Mouse (Mus musculus) stomach, embryonic 15.5 days (tissue): ENCODE data around the gene Cdc42bpa. TPM values are rescaled to one million over a fixed set of nuclear protein-coding genes. Genes with fewer than 3 reads are reported as not detected.
A peak's percentile ranks its signal among the peaks of the same experiment; 100 is the strongest.

Experiments
- ATAC-seq: fragments of 200-750 bp; cut with Nextera tagmentation; 2 replicates; pipeline ENCODE4 v1.8.0; 2017; ENCODE audit warnings: low read depth, moderate number of reproducible peaks, moderate TSS enrichment; ENCODE audit not compliant: insufficient read depth, low FRiP score
- H3K27ac ChIP-seq: fragments of 300-500 bp; sonication (generic); 2 replicates; pipeline ENCODE4 v1.5.1; 2015; ENCODE audit warnings: mild to moderate bottlenecking, inconsistent platforms
- H3K27me3 ChIP-seq: fragments of 300-500 bp; sonication (generic); replicated peaks from 2 replicates; pipeline ENCODE4 v1.6.1; 2015; ENCODE audit warnings: inconsistent platforms
- H3K36me3 ChIP-seq: fragments of 300-500 bp; sonication (generic); 2 replicates; pipeline ENCODE4 v1.6.1; 2015; ENCODE audit warnings: inconsistent platforms
- H3K4me1 ChIP-seq: fragments of 300-500 bp; sonication (generic); 2 replicates; pipeline ENCODE4 v1.6.1; 2015; ENCODE audit warnings: inconsistent platforms
- H3K4me2 ChIP-seq: fragments of 300-500 bp; sonication (generic); 2 replicates; pipeline ENCODE4 v1.6.1; 2015; ENCODE audit warnings: mild to moderate bottlenecking, inconsistent platforms
- H3K4me3 ChIP-seq: fragments of 300-500 bp; sonication (generic); replicated peaks from 2 replicates; pipeline ENCODE4 v1.5.1; 2015; ENCODE audit warnings: inconsistent platforms
- H3K9ac ChIP-seq: fragments of 300-500 bp; sonication (generic); 2 replicates; pipeline ENCODE4 v1.6.1; 2015; ENCODE audit warnings: inconsistent platforms
- H3K9me3 ChIP-seq: fragments of 300-500 bp; sonication (generic); 2 replicates; pipeline ENCODE4 v1.6.1; 2016; ENCODE audit warnings: inconsistent platforms
- WGBS: fragments of 180-500 bp; shearing (Covaris S2); methylation state at CpG from one replicate; pipeline ENCODE4 v1.1.7; 2015; 5-methylcytosine and 5-hydroxymethylcytosine counted together
- polyA plus RNA-seq: library from polyadenylated mRNA; unstranded; fragments of >200 nt; fragmentation: Nextera tagmentation; extraction: Ambion mirVana; gene quantifications from 2 replicates; pipeline ENCODE4 v1.2.1, GENCODE M21; 2015

Cdc42bpa gene
- polyA plus RNA-seq, 1 experiment from 2014 or later, result 17.9 TPM

- no peak for ATAC-seq
- Histone ChIP-seq H3K27me3 (no peaks in the 10 kb centered on the region), H3K36me3 (no peaks in the 10 kb centered on the region), H3K9ac (no peak overlapping the region), H3K9me3 (no peaks in the 10 kb centered on the region), H3K4me3 (peak overlapping the region; percentile 82), H3K4me2 (peak overlapping the region; percentile 64), H3K4me1 (no peaks in the 10 kb centered on the region), H3K27ac (no peak overlapping the region)
- 36% methylated on average over 4 of the region's 4 CpGs for WGBS
Measured at GRCm38 (mm10) chr1:179961777-179962176, 1.5 kb downstream of the Cdc42bpa start.

DNA sequence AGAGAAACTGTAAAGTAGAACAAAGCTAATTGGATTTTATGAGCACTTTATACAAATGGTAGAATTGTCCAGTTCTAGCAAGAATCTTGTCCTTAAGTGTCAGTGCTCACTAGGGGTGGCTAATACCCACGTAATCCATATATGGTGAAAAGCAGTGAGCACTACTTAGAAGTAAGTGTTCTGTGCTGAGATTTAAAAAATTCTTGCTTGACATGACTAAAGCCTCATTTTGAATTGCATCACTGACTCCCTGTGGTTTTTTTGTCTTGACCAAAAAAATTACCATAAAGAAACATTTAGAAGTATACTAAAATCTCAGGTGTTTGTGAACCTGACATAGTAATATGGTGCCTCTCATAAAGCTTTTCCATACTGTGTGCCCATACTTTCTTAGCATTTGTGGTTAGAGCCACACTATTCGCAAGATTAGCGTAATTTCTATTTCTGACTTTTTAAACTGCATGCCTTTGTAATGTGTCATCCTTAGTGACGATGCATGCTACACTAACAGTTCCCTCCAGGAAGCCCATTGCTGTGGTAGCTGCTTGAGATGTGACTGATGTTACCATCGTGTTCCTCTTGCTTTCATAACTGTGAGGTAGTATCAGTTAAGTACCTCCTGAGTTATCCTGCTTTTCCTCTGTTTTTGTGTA is 9.6 kb downstream of the Cdc42bpa start:
- Histone ChIP-seq H3K4me3 (no peak overlapping the region), H3K4me2 (no peak overlapping the region), H3K36me3 (no peaks in the 10 kb centered on the region), H3K27me3 (no peaks in the 10 kb centered on the region), H3K27ac (no peak overlapping the region), H3K9ac (no peak overlapping the region), H3K9me3 (no peaks in the 10 kb centered on the region), H3K4me1 (no peaks in the 10 kb centered on the region)
- no peak for ATAC-seq
- 59% methylated on average over 5 of the region's 5 CpGs for WGBS

DNA sequence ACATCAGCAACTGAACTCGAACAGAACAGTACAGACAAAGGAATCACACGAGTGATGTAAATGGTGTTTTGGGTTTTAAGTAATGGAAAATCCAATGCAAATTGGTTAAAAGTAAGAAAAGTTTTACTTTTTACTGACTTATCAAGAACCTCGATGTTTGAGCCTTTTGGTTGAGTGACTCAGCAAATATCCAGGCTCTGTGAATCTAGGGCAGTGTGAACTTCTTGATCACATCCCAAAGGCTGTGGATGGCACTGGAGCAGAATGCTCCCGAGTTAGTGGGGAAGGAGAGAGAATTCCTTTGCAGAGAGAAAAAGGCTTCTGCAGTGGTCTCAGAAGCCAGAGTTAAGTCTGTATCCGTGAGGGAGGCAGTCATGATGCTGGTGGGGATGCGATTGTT is 14.7 kb downstream of the Cdc42bpa start:
- Histone ChIP-seq H3K4me2 (no peak overlapping the region), H3K27ac (no peak overlapping the region), H3K36me3 (no peaks in the 10 kb centered on the region), H3K9me3 (no peaks in the 10 kb centered on the region), H3K4me1 (no peaks in the 10 kb centered on the region), H3K4me3 (no peak overlapping the region), H3K27me3 (no peaks in the 10 kb centered on the region), H3K9ac (no peak overlapping the region)
- 73% methylated on average over 6 of the region's 6 CpGs for WGBS
- no peak for ATAC-seq

- WGBS, result 49% methylated on average over 5 of the region's 5 CpGs
- Histone ChIP-seq H3K9ac (no peak overlapping the region), H3K27me3 (no peaks in the 10 kb centered on the region), H3K4me1 (no peaks in the 10 kb centered on the region), H3K36me3 (no peaks in the 10 kb centered on the region), H3K4me2 (no peak overlapping the region), H3K9me3 (no peaks in the 10 kb centered on the region), H3K27ac (no peak overlapping the region), H3K4me3 (no peak overlapping the region)
- peak; percentile 73; the same call in 1 of the 2 replicates for ATAC-seq
Measured at GRCm38 (mm10) chr1:179975645-179976275, 15.5 kb downstream of the Cdc42bpa start.

- Histone ChIP-seq H3K27me3 (no peaks in the 10 kb centered on the region), H3K9ac (no peak overlapping the region), H3K27ac (no peak overlapping the region), H3K36me3 (no peaks in the 10 kb centered on the region), H3K9me3 (no peaks in the 10 kb centered on the region), H3K4me2 (no peak overlapping the region), H3K4me3 (no peak overlapping the region), H3K4me1 (no peaks in the 10 kb centered on the region)
- 68% methylated on average over 6 of the region's 6 CpGs for WGBS
- ATAC-seq, result no peak
Measured at GRCm38 (mm10) chr1:179977437-179977836, 17.2 kb downstream of the Cdc42bpa start.

DNA sequence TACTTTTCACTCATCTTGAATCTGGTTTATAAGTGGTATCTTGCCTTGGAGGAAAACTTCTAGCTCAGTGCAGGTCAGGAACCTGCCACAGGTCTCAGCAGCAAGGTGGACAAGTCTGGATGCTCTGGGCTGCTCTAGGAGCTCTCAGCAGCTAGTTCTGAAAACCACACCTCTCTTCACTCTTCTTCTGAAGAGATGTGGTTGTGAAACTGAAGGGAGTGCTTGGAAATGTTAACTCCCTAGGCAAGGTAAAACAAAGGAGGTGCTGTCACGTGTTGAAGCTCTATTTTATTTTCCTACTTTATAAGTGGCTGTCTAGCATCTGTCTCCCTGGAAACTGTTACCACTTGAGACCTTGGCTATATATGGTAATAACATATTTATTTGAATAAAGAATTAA is 18.5 kb downstream of the Cdc42bpa start:
- 60% methylated on average over 1 of the region's 1 CpGs for WGBS

GRCm38 (mm10) chr1:179981680-179982079 is 21.4 kb downstream of the Cdc42bpa start:
- H3K4me3 ChIP-seq, result no peak overlapping the region
- no peak for ATAC-seq
- H3K4me1 ChIP-seq, result no peaks in the 10 kb centered on the region
- H3K36me3 ChIP-seq, result no peaks in the 10 kb centered on the region
- no peak overlapping the region for H3K4me2 ChIP-seq
- H3K27ac ChIP-seq, result no peak overlapping the region
- no peak overlapping the region for H3K9ac ChIP-seq
- no peaks in the 10 kb centered on the region for H3K9me3 ChIP-seq
- no peaks in the 10 kb centered on the region for H3K27me3 ChIP-seq

More for the DNA sequence above, 18.5 kb downstream of the Cdc42bpa start:
- Histone ChIP-seq H3K9me3 (no peaks in the 10 kb centered on the region), H3K4me3 (no peak overlapping the region), H3K4me2 (no peak overlapping the region), H3K4me1 (no peaks in the 10 kb centered on the region), H3K36me3 (no peaks in the 10 kb centered on the region), H3K9ac (no peak overlapping the region), H3K27ac (no peak overlapping the region), H3K27me3 (no peaks in the 10 kb centered on the region)
- ATAC-seq, result no peak

DNA sequence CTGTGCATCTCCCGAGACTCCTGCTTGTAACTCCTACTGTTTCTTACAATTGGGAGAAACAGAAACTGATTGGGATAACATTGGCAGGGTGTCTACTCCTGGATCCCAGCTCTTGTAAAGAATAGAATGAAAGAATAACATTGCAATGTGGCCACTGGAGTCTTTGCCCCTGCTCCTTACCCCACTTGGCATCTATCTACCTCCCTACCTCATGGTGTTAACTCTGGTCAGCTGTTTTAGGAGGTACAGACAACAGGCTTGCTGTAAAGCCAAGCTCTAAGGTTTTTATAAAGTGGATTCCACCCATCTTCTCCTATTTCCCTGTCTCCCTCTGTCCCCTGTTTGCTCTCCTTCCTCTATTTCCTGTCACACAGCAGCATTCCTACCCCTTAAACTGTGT is 21.9 kb downstream of the Cdc42bpa start:
- Histone ChIP-seq H3K9ac (no peak overlapping the region), H3K27me3 (no peaks in the 10 kb centered on the region), H3K27ac (no peak overlapping the region), H3K9me3 (no peaks in the 10 kb centered on the region), H3K36me3 (no peaks in the 10 kb centered on the region), H3K4me1 (no peaks in the 10 kb centered on the region), H3K4me3 (no peak overlapping the region), H3K4me2 (no peak overlapping the region)
- 77% methylated on average over 1 of the region's 1 CpGs for WGBS
- ATAC-seq, result no peak

DNA sequence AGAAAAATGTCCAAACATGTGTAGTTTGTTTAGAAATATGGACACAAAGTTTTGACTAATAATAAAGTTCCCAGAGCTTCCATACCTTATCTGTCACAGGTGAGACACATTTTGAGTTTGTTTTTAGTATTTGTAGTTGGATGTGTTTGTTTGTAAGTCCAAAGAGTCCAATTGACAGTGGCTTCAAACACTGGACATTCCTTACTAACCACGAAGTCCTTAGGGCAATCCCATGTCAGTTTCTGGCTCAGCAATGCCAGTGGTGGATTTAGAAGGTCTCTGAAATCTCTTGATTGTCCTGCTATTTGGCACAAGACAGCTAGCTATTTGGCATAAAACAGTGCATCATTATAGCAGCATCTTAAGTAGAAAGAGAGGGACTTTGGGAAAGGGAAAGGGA is 22.7 kb downstream of the Cdc42bpa start:
- no peaks in the 10 kb centered on the region for H3K9me3 ChIP-seq
- no peak overlapping the region for H3K4me2 ChIP-seq
- ATAC-seq, result no peak
- H3K27me3 ChIP-seq, result no peaks in the 10 kb centered on the region
- H3K36me3 ChIP-seq, result no peaks in the 10 kb centered on the region
- H3K27ac ChIP-seq, result no peak overlapping the region
- WGBS, result 86% methylated on average over 1 of the region's 1 CpGs
- no peak overlapping the region for H3K9ac ChIP-seq
- H3K4me1 ChIP-seq, result no peaks in the 10 kb centered on the region
- H3K4me3 ChIP-seq, result no peak overlapping the region

DNA sequence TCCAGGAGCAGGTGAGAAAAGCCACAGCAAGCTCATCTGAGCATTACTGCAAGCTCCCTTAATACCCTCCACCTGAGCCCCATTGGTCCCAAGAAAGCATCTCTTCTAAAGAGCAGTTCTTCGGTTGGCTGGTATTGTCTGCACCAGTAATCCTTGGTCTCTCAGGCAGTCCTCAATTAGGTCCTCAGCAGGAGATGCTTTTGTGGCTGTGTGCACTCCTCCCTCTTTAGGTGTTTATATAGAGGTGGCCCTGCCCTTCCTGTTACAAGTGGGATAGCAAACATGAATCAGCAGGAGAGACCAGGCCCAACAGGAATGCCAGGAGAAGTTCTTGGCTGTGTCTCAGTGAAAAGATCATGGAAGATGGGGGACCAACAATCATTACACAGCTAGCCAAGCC is 23.9 kb downstream of the Cdc42bpa start:
- no peaks in the 10 kb centered on the region for H3K27me3 ChIP-seq
- H3K36me3 ChIP-seq, result no peaks in the 10 kb centered on the region
- no peak for ATAC-seq
- no peak overlapping the region for H3K27ac ChIP-seq
- no peak overlapping the region for H3K4me3 ChIP-seq
- no peaks in the 10 kb centered on the region for H3K9me3 ChIP-seq
- no peak overlapping the region for H3K4me2 ChIP-seq
- no peaks in the 10 kb centered on the region for H3K4me1 ChIP-seq
- 75% methylated on average over 1 of the region's 1 CpGs for WGBS
- H3K9ac ChIP-seq, result no peak overlapping the region

DNA sequence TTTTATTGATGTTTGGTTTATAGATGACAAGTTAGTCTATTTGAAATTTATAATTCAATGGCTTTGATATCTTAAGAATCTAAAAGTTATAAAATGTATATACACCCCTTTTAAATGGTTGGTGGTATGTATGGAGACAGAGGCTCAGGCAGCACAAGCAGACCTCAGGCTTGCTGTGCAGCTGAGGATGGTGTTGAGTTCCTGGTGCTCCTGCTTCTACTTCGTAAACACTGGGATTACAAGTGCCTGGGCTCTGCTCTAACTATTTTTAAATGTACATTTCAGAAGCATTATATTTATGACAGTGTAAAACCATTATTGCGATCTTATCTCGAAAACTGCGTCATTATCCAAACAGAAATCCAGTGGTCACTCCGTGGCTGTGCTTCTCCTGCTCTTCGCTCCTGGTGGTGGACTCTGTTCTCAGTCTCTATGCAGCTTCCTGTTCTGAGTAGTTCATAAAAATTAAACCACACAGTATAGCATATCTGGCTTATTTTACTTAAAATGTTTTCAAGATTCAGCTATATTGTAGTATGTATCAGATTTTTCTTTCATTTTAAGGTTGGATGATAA is 31.5 kb downstream of the Cdc42bpa start:
- 35% methylated on average over 6 of the region's 6 CpGs for WGBS
- Histone ChIP-seq H3K27ac (no peak overlapping the region), H3K27me3 (no peaks in the 10 kb centered on the region), H3K4me2 (no peak overlapping the region), H3K9me3 (no peaks in the 10 kb centered on the region), H3K36me3 (no peaks in the 10 kb centered on the region), H3K4me3 (no peak overlapping the region), H3K4me1 (no peaks in the 10 kb centered on the region), H3K9ac (no peak overlapping the region)
- no peak for ATAC-seq

DNA sequence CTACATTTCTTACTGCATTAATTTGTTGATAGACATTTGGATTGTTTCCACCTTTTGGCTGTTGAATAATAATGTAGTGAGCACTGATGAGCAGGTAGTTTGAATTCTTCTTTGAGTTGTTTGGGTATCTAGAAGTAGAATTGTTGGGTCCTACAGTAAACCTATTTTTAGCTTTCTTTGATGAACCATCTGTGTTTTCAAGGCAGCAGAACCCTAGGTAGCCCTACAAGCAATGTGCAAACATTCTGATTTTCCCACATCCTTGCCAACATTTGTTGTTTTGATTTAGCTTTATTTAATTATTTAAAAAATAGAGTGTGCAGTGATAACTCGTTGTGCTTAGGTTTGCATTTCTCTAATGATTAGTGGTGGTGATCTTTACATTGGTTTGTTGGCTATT is 32.0 kb downstream of the Cdc42bpa start:
- H3K4me1 ChIP-seq, result no peaks in the 10 kb centered on the region
- no peak overlapping the region for H3K27ac ChIP-seq
- 69% methylated on average over 1 of the region's 1 CpGs for WGBS
- H3K9ac ChIP-seq, result no peak overlapping the region
- no peak for ATAC-seq
- H3K36me3 ChIP-seq, result no peaks in the 10 kb centered on the region
- no peaks in the 10 kb centered on the region for H3K9me3 ChIP-seq
- H3K27me3 ChIP-seq, result no peaks in the 10 kb centered on the region
- no peak overlapping the region for H3K4me2 ChIP-seq
- no peak overlapping the region for H3K4me3 ChIP-seq
